Mouse (Mus musculus) hindbrain, embryonic 16.5 days (tissue): Measurements from ENCODE around the gene Tram2. TPM values are rescaled to one million over a fixed set of nuclear protein-coding genes. Genes with fewer than 3 reads are reported as not detected.
A peak's percentile ranks its signal among the peaks of the same experiment; 100 is the strongest.

ENCODE experiments used
- ATAC-seq: fragments of 200-750 bp; cut with Nextera tagmentation; 2 replicates; pipeline ENCODE4 v1.8.0; 2017; ENCODE audit warnings: moderate TSS enrichment, moderate library complexity
- H3K27ac ChIP-seq: fragments of 300-500 bp; sonication (generic); 2 replicates; pipeline ENCODE4 v1.5.1; 2014; ENCODE audit warnings: low read depth, mild to moderate bottlenecking, control low read depth, low read length, moderate library complexity
- H3K27me3 ChIP-seq: fragments of 300-500 bp; sonication (generic); replicated peaks from 2 replicates; pipeline ENCODE4 v1.6.1; 2014; ENCODE audit warnings: low read length; ENCODE audit not compliant: control insufficient read depth, insufficient read depth
- H3K36me3 ChIP-seq: fragments of 300-500 bp; sonication (generic); 2 replicates; pipeline ENCODE4 v1.6.1; 2014; ENCODE audit warnings: mild to moderate bottlenecking, low read length, moderate library complexity, mixed read lengths; ENCODE audit not compliant: control insufficient read depth, insufficient read depth
- H3K4me1 ChIP-seq: fragments of 300-500 bp; sonication (generic); 2 replicates; pipeline ENCODE4 v1.6.1; 2014; ENCODE audit warnings: low read depth, low read length; ENCODE audit not compliant: control insufficient read depth, insufficient read depth
- H3K4me2 ChIP-seq: fragments of 300-500 bp; sonication (generic); 2 replicates; pipeline ENCODE4 v1.6.1; 2014; ENCODE audit warnings: mild to moderate bottlenecking, low read length, control low read depth, moderate library complexity
- H3K4me3 ChIP-seq: fragments of 300-500 bp; sonication (generic); 2 replicates; pipeline ENCODE4 v1.5.1; 2014; ENCODE audit warnings: mild to moderate bottlenecking, low read length, control low read depth, moderate library complexity
- H3K9ac ChIP-seq: fragments of 300-500 bp; sonication (generic); 2 replicates; pipeline ENCODE4 v1.6.1; 2014; ENCODE audit warnings: low read depth, mild to moderate bottlenecking, control low read depth, low read length, moderate library complexity
- H3K9me3 ChIP-seq: fragments of 300-500 bp; sonication (generic); 2 replicates; pipeline ENCODE4 v1.6.1; 2014; ENCODE audit warnings: mild to moderate bottlenecking, low read length, moderate library complexity; ENCODE audit not compliant: control insufficient read depth
- WGBS: fragments of 180-500 bp; shearing (Covaris S2); extraction: QIAGEN DNeasy Blood & Tissue Kit; methylation state at CpG from one replicate; pipeline ENCODE4 v1.1.7; 2014; 5-methylcytosine and 5-hydroxymethylcytosine counted together
- polyA plus RNA-seq: library from polyadenylated mRNA; unstranded; fragments of >200 nt; fragmentation: Nextera tagmentation; extraction: Ambion mirVana; gene quantifications from 2 replicates; pipeline ENCODE4 v1.2.1, GENCODE M21; 2015

Gene Tram2
- polyA plus RNA-seq, 1 experiment from 2014 or later, result 1.6 TPM

DNA sequence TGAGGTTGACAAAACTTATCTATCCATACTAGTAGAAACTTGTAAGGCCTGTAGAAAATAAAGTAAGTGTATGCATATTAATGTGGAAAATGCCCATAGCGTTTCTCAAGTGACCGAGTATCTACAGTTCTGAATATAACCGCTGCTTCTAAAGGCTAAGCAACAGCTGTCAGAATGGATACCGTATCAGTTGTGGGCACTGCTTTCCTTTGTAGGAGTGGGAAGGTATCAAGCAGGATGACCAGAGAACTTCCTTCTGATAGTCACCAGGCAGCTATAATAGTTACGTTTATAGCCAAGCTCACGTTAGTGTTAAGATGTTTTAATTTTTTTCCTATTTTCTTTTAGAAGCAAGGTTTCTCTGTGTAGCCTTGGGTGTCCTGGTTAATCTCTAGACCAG, 105.6 kb downstream of the Tram2 start:
- H3K4me3 ChIP-seq, result no peak overlapping the region
- WGBS, result over 99% methylated on average over 6 of the region's 6 CpGs
- H3K27me3 ChIP-seq, result no peaks in the 10 kb centered on the region
- no peak overlapping the region for H3K4me2 ChIP-seq
- H3K9ac ChIP-seq, result no peak overlapping the region
- H3K9me3 ChIP-seq, result no peaks in the 10 kb centered on the region
- H3K4me1 ChIP-seq, result no peaks in the 10 kb centered on the region
- no peak for ATAC-seq
- H3K27ac ChIP-seq, result no peak overlapping the region
- H3K36me3 ChIP-seq, result no peaks in the 10 kb centered on the region

DNA sequence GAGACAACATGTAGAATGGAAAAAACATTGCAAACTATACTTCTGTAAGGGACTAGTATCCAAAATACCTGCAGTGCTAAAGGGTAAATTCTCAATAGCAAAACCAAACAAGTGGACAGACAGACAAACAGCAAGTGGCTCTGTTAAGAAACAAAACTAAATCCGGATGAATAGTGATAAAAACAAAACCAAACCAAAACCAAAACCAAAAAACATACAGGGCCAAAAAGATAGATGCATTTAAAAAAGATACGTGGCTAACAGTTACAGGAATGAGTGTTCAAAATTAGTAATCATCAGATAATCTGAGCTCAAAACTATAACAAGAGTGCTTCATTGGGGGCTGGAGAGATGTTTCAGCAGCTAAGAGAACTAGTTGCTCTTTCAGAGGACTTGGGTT, 109.4 kb downstream of the Tram2 start:
- Histone ChIP-seq H3K27me3 (no peaks in the 10 kb centered on the region), H3K9me3 (no peaks in the 10 kb centered on the region), H3K36me3 (no peaks in the 10 kb centered on the region), H3K4me3 (no peak overlapping the region), H3K4me1 (no peaks in the 10 kb centered on the region), H3K9ac (no peak overlapping the region), H3K4me2 (no peak overlapping the region), H3K27ac (no peak overlapping the region)
- 89% methylated on average over 2 of the region's 2 CpGs for WGBS
- ATAC-seq, result no peak

DNA sequence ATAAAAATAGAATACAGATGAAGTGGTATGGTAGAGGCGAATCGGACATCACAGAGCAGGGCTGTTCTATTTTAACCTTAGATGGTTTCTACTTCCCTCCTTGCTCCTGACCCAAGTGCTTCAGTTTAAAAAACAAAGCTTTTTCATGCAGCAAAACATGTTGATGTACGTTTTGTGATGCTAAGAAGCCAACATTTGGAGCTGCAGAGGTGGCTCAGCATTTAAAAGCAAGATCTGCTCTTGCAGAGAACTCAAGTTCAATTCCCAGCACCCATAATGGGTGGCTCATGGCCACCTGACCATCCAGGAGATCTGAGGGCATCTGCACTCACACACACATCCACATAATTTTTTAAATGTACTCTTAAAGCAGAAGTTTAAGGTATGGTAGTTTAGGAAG, 124.2 kb downstream of the Tram2 start:
- ATAC-seq, result no peak
- Histone ChIP-seq H3K36me3 (no peaks in the 10 kb centered on the region), H3K27me3 (no peaks in the 10 kb centered on the region), H3K4me3 (no peak overlapping the region), H3K9me3 (no peaks in the 10 kb centered on the region), H3K4me1 (peaks cover 9% of the 10 kb centered on the region), H3K4me2 (no peak overlapping the region), H3K27ac (no peak overlapping the region), H3K9ac (no peak overlapping the region)
- WGBS, result 75% methylated on average over 3 of the region's 3 CpGs

DNA sequence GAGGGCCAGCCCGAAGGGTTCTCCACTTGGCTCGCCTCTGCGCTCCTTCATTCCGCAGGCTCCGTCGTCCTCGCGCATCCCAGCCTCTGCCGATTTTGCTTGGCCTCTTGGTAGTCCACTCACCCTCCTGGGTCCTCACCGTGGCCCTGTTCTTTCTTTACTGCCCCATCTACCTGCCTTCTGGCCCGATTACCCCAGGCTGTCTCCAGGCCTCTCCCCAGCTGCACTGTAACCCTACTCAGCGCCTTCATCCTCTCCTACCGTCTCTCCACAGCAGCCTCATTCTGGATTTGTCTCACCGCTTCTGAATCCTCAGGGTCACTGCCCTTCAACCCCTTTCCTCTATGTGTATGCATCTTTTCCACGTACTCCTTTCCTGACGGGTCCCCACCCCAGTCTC, 127.2 kb downstream of the Tram2 start:
- Histone ChIP-seq H3K9me3 (no peaks in the 10 kb centered on the region), H3K4me1 (peaks cover 9% of the 10 kb centered on the region), H3K4me3 (peak overlapping the region; percentile 64), H3K9ac (peak overlapping the region; percentile 83), H3K36me3 (no peaks in the 10 kb centered on the region), H3K4me2 (peak overlapping the region; percentile 90), H3K27me3 (no peaks in the 10 kb centered on the region), H3K27ac (peak overlapping the region; percentile 86)
- 1% methylated on average over 16 of the region's 16 CpGs for WGBS
- no peak for ATAC-seq

DNA sequence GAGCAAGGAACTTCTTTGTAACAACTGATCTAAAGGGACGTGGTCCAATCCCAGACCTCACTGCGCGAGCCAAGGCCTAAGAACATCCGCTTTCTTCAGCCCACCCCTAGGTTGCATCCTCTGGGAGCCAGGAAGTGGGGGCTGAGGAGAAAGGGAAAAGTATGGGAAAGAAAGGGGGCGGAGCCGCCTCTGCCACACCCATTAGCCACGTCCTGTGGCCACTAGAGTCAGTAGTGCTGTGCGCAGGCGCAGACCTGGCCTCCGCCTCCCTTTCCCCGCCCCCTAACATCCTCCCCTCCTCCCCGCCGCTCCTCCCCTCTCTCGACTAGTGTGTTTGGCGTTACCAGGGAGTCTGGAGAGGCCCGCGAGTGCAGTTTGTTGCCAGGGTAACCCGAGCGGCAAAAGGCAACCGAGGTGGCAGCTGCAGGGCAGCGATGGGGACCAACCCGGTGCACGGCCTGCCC, 127.7 kb downstream of the Tram2 start, which contains the start of gene Efhc1:
Efhc1 (plus strand) TSS at position 327 of the 464 bp plus-strand sequence.
- peak within 1 kb of the TSS; percentile 83 for H3K9ac ChIP-seq
- under 1% methylated on average over 23 of the region's 23 CpGs for WGBS
- H3K36me3 ChIP-seq, result no peaks in the 10 kb centered on the region
- peaks cover 9% of the 10 kb centered on the region for H3K4me1 ChIP-seq
- no peaks in the 10 kb centered on the region for H3K27me3 ChIP-seq
- H3K4me3 ChIP-seq, result peak within 1 kb of the TSS; percentile 64
- no peaks in the 10 kb centered on the region for H3K9me3 ChIP-seq
- peak within 1 kb of the TSS; percentile 90 for H3K4me2 ChIP-seq
- H3K27ac ChIP-seq, result peak within 1 kb of the TSS; percentile 86
- peak; percentile 99 for ATAC-seq

Other genes starting within 250 kb of the Tram2 start
- 40.6 and 43.4 TPM in 2 replicates for gene Paqr8, start 188.6 kb downstream of the Tram2 start, polyA plus RNA-seq
- gene Efhc1, start 127.6 kb downstream of the Tram2 start, polyA plus RNA-seq, result 2.6 and 3.8 TPM in 2 replicates
- gene Tmem14a, start 139.3 kb upstream of the Tram2 start, polyA plus RNA-seq, result 20.4 and 26.1 TPM in 2 replicates
- 0.61 and 0.63 TPM in 2 replicates for gene Gsta3, start 161.4 kb upstream of the Tram2 start, polyA plus RNA-seq